Mouse (Mus musculus): ENCODE results near the gene Elob. TPM values are rescaled to one million over a fixed set of nuclear protein-coding genes. Genes with fewer than 3 reads are reported as not detected.

Gene Elob
- total and polyA plus RNA-seq, 2 experiments from 2014 or later: 972 to 1,036 TPM

GRCm38 (mm10) chr17:23789749-23790268 lies 39.1 kb downstream of the Elob start:
- no peak for TF ChIP-seq EP300 (IDR thresholded peaks at IDR 0.05; ENCODE audit: low read depth)
- Histone ChIP-seq H3K27ac (ENCODE audit: low read depth) (peak overlapping the region; percentile 86), H3K4me2 (ENCODE audit: low read depth, low read length) (peak overlapping the region; percentile 63), H3K4me3 (ENCODE audit: low read depth, low read length) (peak overlapping the region; percentile 46), H3K36me3 (replicated peaks; ENCODE audit: control insufficient read depth, insufficient read depth, low read length) (no peaks in the 10 kb centered on the region), H3K9me3 (replicated peaks; ENCODE audit: control insufficient read depth, low read length) (no peaks in the 10 kb centered on the region), H3K27me3 (ENCODE audit: control insufficient read depth, insufficient read depth, low read length) (no peaks in the 10 kb centered on the region), H3K4me1 (ENCODE audit: control insufficient read depth, insufficient read depth) (peaks cover 27% of the 10 kb centered on the region), H3K9ac (replicated peaks; ENCODE audit: low read depth, low read length) (peak overlapping the region; percentile 69)
- ATAC-seq (ENCODE audit: insufficient read depth, low read depth): no peak
- no peak for DNase-seq (ENCODE audit: low spot score)
- WGBS: 20% methylated on average over 8 of the region's 8 CpGs

- H3K36me3 ChIP-seq (replicated peaks; ENCODE audit: control insufficient read depth, insufficient read depth, low read length): no peaks in the 10 kb centered on the region
- ATAC-seq (ENCODE audit: insufficient read depth, low read depth): no peak
- H3K27ac ChIP-seq (ENCODE audit: low read depth): no peak overlapping the region
- WGBS: 83% methylated on average over 4 of the region's 4 CpGs
- H3K9me3 ChIP-seq (replicated peaks; ENCODE audit: control insufficient read depth, low read length): no peaks in the 10 kb centered on the region
- no peaks in the 10 kb centered on the region for H3K27me3 ChIP-seq (ENCODE audit: control insufficient read depth, insufficient read depth, low read length)
- H3K9ac ChIP-seq (replicated peaks; ENCODE audit: low read depth, low read length): no peak overlapping the region
- peaks cover 27% of the 10 kb centered on the region for H3K4me1 ChIP-seq (ENCODE audit: control insufficient read depth, insufficient read depth)
- no peak overlapping the region for H3K4me3 ChIP-seq (ENCODE audit: low read depth, low read length)
- DNase-seq (ENCODE audit: low spot score): no peak
- no peak overlapping the region for H3K4me2 ChIP-seq (ENCODE audit: low read depth, low read length)
- TF ChIP-seq EP300 (IDR thresholded peaks at IDR 0.05; ENCODE audit: low read depth): no peak
- no peak for TF ChIP-seq CTCF (IDR thresholded peaks at IDR 0.05; ENCODE audit: low read depth)
These were observed 40.0 kb downstream of the Elob start for GRCm38 (mm10) chr17:23788973-23789372.

- no peak for DNase-seq (ENCODE audit: low spot score)
- WGBS: 18% methylated on average over 13 of the region's 13 CpGs
- ATAC-seq (ENCODE audit: insufficient read depth, low read depth): no peak
These were observed 42.4 kb downstream of the Elob start for GRCm38 (mm10) chr17:23786510-23786931.

GRCm38 (mm10) chr17:23785561-23786471 lies 43.1 kb downstream of the Elob start, which contains the start of gene Flywch2:
Gene Flywch2 (minus strand): TSS chr17:23786081.
- Histone ChIP-seq H3K4me1 (ENCODE audit: control insufficient read depth, insufficient read depth) (peaks cover 24% of the 10 kb centered on the region), H3K9ac (replicated peaks; ENCODE audit: low read depth, low read length) (peak within 1 kb of the TSS; percentile 32; the same call in 1 of the 2 replicates), H3K36me3 (replicated peaks; ENCODE audit: control insufficient read depth, insufficient read depth, low read length) (no peaks in the 10 kb centered on the region), H3K9me3 (replicated peaks; ENCODE audit: control insufficient read depth, low read length) (no peaks in the 10 kb centered on the region), H3K27ac (ENCODE audit: low read depth) (no peak within 1 kb of the TSS), H3K4me3 (ENCODE audit: low read depth, low read length) (peak within 1 kb of the TSS; percentile 47), H3K27me3 (ENCODE audit: control insufficient read depth, insufficient read depth, low read length) (no peaks in the 10 kb centered on the region), H3K4me2 (ENCODE audit: low read depth, low read length) (peak within 1 kb of the TSS; percentile 77)
- ATAC-seq (ENCODE audit: insufficient read depth, low read depth) (peak; percentile 33; the same call in 1 of the 2 replicates), DNase-seq (ENCODE audit: low spot score) (peak; percentile 62)
- WGBS: 5% methylated on average over 43 of the region's 43 CpGs
- TF ChIP-seq EP300 (IDR thresholded peaks at IDR 0.05; ENCODE audit: low read depth): no peak

More at GRCm38 (mm10) chr17:23786510-23786931, 42.4 kb downstream of the Elob start:
- TF ChIP-seq EP300 (IDR thresholded peaks at IDR 0.05; ENCODE audit: low read depth) (no peak), CTCF (IDR thresholded peaks at IDR 0.05; ENCODE audit: low read depth) (no peak)
- H3K4me2 ChIP-seq (ENCODE audit: low read depth, low read length): peak overlapping the region; percentile 77
- no peaks in the 10 kb centered on the region for H3K9me3 ChIP-seq (replicated peaks; ENCODE audit: control insufficient read depth, low read length)
- no peaks in the 10 kb centered on the region for H3K27me3 ChIP-seq (ENCODE audit: control insufficient read depth, insufficient read depth, low read length)
- peak overlapping the region; percentile 47 for H3K4me3 ChIP-seq (ENCODE audit: low read depth, low read length)
- H3K27ac ChIP-seq (ENCODE audit: low read depth): no peak overlapping the region
- H3K9ac ChIP-seq (replicated peaks; ENCODE audit: low read depth, low read length): 0 out of 2 replicates have a peak overlapping the region, but pooled peaks have one; percentile 32
- H3K36me3 ChIP-seq (replicated peaks; ENCODE audit: control insufficient read depth, insufficient read depth, low read length): no peaks in the 10 kb centered on the region
- H3K4me1 ChIP-seq (ENCODE audit: control insufficient read depth, insufficient read depth): peaks cover 27% of the 10 kb centered on the region

GRCm38 (mm10) chr17:23783352-23783751 lies 45.6 kb downstream of the Elob start:
- TF ChIP-seq CTCF (IDR thresholded peaks at IDR 0.05; ENCODE audit: low read depth) (no peak), EP300 (IDR thresholded peaks at IDR 0.05; ENCODE audit: low read depth) (no peak)
- ATAC-seq (ENCODE audit: insufficient read depth, low read depth) (no peak), DNase-seq (ENCODE audit: low spot score) (no peak)
- no peak overlapping the region for H3K4me2 ChIP-seq (ENCODE audit: low read depth, low read length)
- peaks cover 12% of the 10 kb centered on the region; the same call in 1 of the 2 replicates for H3K4me1 ChIP-seq (ENCODE audit: control insufficient read depth, insufficient read depth)
- no peaks in the 10 kb centered on the region for H3K36me3 ChIP-seq (replicated peaks; ENCODE audit: control insufficient read depth, insufficient read depth, low read length)
- no peaks in the 10 kb centered on the region for H3K27me3 ChIP-seq (ENCODE audit: control insufficient read depth, insufficient read depth, low read length)
- no peaks in the 10 kb centered on the region for H3K9me3 ChIP-seq (replicated peaks; ENCODE audit: control insufficient read depth, low read length)
- H3K9ac ChIP-seq (replicated peaks; ENCODE audit: low read depth, low read length): no peak overlapping the region
- H3K4me3 ChIP-seq (ENCODE audit: low read depth, low read length): no peak overlapping the region
- H3K27ac ChIP-seq (ENCODE audit: low read depth): no peak overlapping the region
